Mouse (Mus musculus): ENCODE measurements at regions not wholly inside any gene's neighbourhood (a gene's known extent, or its start where the extent isn't known, plus 50 kb on each side); places are given as distances from the start of the nearest gene placed in this dataset.

DNA sequence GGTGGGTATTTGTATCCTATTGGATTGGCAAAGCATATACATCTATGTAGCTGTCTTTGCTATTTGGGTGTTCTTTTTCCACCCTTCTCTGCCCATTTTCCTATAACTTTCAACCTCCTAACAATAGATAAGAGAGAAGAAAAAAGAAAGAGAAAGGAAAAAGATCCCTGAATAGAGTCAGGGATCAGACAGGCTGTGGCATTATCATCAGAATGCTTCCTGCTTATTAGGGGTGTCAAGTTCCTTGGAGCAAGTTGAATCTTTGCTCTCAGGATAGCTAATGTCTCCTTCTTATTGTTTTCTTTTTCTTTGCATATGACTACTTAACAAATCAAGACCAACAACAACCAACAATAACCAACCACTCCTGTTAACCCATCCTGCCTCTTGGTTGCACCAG, 539.1 kb upstream of the Sall1 start:
- no peak for DNase-seq (ENCODE audit: low spot score)
- intact Hi-C loops (cut with DNase I), result no loop called here

DNA sequence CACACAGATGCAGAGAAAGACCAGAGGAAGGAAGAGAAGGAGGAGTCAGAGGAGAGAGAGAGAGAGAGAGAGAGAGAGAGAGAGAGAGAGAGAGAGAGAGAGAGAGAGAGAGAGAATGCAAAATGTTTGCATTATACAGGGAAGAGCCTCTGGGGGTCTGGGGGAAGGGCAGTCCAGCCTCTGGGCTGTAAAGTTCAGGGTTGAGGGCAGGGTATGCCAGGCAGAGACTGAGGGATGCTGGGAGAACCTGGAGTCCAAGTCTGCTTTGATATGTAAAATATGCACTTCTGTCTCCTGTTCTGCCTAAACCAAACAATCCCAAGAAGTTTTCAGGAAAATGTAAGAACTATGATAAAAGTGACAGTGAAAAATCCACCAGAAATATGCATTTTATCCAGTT, 538.6 kb upstream of the Sall1 start:
- DNase-seq (ENCODE audit: low spot score), result no peak
- intact Hi-C loops (cut with DNase I), result no loop called here

DNA sequence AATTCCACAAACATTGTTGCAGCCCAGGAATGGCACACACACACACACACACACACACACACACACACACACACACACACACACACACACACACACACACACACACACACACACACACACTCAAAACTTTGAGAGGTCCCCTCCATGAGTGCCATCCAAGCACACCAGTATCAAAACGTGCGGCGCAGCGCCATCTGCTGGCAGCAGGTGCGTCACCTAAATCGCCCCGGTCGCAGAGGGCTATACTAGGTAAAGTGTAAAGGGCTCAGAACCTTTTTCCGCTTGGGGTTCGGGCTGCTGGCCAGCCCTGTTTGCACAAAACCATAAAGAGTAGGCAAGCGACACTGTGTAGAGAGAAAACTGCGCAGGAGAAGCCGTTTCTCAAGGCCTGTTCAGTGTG, 527.9 kb upstream of the Sall1 start:
- DNase-seq (ENCODE audit: low spot score), result no peak
- intact Hi-C loops (cut with DNase I), result loop anchor here (5.0 kb wide), 1 partner anchor 620 kb away; no protein-coding TSS in a partner anchor

DNA sequence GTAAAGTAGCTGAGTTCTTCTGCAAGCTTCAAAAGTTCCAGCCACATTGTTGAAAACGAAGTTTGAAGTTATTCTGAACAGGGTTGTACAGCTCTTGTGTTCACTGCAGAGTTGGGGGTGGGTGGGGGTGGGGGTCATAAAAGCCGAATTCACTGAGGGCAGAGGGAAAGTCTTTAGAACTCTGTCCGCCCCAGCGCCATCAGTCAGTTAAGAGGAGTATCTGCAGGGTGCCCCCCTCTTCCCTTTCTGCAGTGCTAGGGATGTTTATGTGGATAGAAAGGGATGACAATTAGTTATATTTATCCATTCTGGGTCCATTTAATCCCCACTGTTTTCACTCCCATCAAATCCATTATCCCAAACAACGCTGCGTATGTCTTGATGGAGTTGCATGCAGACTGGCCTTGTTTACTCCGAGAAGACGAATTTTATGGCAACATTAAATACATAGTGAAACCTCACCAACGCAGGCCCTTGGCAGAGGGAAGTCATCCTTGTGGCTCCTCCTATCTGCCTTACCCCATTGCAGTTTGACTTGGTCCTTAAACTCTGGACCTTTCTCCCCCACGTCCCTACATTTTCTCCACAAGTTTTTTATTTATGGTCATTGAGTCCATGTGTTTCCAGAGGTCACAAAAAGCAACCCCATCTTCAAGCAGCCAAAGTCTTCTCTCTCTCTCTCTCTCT, 526.8 kb upstream of the Sall1 start:
- no peak for DNase-seq (ENCODE audit: low spot score)
- intact Hi-C loops (cut with DNase I), result loop anchor here (5.0 kb wide), 1 partner anchor 618 kb away; no protein-coding TSS in a partner anchor

DNA sequence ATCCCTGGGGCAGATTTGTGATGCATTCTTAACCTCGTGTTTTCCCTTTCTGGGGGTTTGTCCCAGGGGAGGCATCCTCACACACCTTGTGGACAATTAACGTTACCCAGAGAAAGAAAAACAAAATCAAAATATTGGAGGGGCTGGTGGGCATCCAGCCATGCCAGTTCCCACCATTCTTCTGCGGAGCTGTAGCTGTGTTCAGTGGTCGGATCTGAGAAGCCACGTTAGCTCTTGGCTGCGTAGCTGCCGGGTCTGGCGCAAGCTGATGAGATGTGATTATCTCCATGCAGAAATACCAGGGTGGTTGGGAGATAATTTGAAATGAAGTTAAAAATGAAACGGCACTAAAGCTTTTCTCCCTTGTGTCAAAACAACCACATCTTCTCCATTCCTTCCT, 525.4 kb upstream of the Sall1 start:
- intact Hi-C loops (cut with DNase I), result no loop called here

DNA sequence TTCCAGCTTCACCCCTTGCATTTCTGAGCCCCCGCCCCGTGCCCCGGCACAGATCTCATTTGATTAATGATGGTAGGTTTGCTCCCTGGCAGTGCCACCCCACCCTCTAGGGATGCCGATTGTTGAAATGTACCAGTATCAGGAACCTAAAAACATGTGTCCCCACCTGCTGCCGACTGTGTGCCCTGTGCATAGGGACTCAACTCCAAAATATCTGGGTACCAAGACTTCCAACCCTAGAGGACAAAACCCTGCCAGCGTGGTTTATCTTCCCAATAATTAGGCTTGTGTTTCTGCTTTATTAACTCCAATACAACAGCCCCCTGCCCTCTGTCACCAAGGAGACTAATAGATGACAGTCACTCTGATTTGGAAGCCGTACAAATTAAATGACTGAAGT, 524.7 kb upstream of the Sall1 start:
- DNase-seq (ENCODE audit: low spot score), result no peak
- intact Hi-C loops (cut with DNase I), result no loop called here

More for the DNA sequence above, 525.4 kb upstream of the Sall1 start:
- DNase-seq (ENCODE audit: low spot score), result no peak

DNA sequence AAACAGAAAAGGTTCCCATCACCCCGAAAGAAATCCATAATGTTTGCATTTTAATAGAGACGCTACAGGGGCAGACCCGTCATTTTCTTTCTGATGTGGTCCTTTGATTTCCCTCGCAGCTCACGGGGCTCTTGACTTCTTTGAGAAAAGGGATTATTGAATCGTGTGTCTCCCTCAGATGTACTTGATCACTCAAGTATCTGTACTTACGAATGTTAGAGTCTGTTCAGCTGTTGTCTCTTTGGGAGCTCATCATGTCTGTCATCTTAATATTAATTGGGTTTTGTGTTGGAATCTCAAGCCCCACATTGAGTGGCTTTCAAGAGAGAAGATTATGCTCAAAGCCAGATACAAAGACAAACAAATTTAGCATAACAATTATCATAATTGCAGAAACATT, 523.0 kb upstream of the Sall1 start:
- DNase-seq (ENCODE audit: low spot score), result no peak
- intact Hi-C loops (cut with DNase I), result no loop called here

DNA sequence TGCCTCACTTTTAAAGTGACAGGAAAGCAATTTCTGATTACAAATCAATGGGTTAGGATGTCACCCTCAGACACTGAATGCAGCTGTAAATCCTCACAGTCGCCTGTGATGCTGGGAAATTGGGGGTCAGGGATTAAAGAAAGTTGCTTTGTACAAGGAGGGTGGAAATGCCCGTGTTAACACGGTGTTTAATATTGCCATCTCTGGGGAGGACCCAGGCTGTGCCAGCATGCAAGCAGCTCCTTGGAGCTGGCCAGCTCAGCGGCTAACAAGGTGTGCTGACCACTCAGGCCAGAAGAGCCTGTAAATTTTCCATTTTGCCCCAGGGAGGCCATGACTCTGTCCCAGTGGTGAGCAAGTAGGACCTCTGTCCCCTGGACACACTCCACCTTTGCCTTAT, 522.5 kb upstream of the Sall1 start:
- intact Hi-C loops (cut with DNase I), result no loop called here
- no peak for DNase-seq (ENCODE audit: low spot score)

DNA sequence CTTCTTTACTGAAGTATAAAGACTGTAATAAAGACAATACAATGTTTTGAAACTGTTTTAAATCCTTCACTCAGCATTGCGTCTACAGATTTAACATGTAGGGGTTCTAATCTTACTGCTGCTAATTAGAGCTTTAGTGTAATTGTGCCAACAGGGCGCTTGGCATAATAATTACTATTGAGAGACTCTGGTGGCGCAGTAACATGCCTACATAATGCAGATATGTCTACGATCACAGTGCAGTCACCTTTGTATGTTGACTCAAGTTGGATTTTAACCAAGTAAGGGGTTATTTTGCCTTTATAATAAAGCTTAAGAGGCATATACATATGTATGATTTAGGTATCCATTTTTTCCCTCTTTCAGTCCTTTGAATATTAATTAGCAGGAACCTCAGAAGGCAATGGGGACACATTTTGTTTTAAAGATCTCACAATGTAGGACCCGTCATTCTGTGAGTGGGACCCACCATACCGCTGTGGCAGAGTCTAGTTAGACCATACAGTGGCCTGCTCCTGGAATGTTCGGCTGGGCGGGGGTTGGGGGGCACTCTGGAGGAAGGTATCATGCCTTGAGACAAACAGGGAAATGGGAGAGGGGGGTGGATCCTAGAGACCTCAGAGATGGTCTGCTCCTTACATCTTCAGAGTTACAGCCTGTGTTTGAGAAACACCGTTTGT, 521.3 kb upstream of the Sall1 start:
- intact Hi-C loops (cut with DNase I), result no loop called here
- DNase-seq (ENCODE audit: low spot score), result no peak

DNA sequence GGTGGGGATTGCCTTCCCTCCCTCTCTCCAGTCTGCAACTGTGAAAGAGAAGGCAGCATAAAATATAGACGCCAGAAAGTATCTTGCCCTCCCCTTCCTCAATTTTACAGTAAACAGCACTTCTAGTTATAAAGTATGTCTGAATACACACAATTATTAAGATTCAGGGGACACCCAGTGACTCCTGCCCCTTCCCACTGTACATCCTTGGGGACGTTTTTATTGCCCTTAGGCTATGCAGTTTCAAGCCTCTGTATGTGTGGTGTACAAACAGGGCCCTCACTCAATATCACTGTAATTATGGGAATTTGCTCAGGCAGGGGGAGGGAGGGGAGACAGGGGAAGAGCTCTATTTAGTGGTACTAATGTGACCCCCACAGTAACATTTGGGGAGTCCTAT, 519.6 kb upstream of the Sall1 start:
- DNase-seq (ENCODE audit: low spot score), result no peak
- intact Hi-C loops (cut with DNase I), result no loop called here

DNA sequence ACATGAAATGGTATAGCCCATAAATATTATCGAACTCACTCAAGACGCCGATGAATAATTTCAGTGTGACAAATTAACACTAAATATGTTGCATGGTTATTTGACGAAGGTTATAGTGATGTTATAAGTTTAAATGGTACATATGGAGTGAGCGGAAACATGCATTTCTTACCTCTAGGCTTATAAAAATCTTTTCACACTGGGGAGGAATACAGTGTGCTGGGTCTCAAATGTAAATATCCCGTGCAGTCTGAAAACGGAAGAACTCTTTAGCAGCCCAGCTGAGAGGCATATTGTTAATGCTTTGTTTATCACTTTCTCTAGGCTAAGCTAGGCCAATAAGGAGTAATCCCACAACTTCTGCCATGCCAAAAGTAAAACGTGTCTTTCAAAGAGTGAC, 518.6 kb upstream of the Sall1 start:
- intact Hi-C loops (cut with DNase I), result no loop called here

DNA sequence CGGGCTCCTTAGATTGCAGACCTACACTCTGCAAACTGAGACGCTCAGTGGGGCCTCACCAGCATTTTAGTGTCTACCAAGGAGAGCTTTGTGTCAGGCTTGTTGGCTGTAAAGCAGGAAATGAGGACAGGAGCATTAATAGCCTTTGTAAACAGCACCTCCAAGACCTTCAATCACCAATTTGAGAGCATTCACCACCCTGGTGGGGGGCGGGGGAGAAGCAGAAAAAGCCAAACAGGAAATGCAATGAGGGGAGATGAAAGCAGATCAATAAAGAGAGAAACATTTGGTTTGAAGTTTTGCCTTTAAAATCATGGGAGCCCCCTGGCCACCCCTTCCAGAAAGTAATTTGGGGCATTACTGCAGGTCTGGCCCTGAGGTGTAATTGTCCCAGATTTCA, 497.3 kb upstream of the Sall1 start:
- no peak for DNase-seq (ENCODE audit: low spot score)
- intact Hi-C loops (cut with DNase I), result no loop called here

More for the DNA sequence above, 518.6 kb upstream of the Sall1 start:
- DNase-seq (ENCODE audit: low spot score), result no peak

DNA sequence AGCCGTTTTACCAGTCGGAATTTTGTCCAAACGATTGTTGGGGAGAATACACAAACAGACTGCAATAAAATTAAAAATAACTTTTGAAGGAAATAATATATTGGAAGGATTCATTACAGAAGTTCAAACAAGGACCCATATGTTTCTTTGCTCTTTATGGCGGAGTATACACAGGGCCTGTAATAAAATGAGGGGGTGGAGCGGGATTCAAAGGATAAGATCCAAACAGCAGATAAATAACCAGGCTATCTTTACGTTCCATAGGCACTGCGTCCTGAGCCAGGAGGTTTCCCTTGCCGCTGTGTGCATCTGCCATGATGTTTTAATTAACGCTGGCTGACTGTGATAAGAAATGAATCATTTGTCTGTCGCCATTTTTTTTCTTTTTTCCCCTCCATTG, 490.6 kb upstream of the Sall1 start:
- intact Hi-C loops (cut with DNase I), result no loop called here

DNA sequence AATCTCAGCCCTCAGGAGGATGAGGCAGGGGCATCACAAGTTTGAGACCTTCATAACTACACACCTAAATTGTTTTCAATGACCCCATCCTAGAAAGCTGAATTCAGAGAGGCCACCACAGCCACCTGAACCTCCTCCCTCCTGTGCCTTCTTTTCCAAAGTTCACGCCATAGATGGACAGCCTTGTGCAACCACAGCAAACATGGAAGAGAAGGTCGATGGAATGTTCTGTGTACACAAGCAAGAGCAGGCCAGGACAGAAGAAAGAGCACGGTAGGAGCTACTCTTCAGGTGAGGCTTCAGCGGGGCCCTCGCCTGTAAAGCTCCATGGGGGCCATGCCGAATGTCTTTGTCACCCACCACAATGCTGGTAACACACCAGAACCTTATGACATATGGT, 481.1 kb upstream of the Sall1 start:
- intact Hi-C loops (cut with DNase I), result no loop called here
- DNase-seq (ENCODE audit: low spot score), result no peak

More for the DNA sequence above, 490.6 kb upstream of the Sall1 start:
- no peak for DNase-seq (ENCODE audit: low spot score)

DNA sequence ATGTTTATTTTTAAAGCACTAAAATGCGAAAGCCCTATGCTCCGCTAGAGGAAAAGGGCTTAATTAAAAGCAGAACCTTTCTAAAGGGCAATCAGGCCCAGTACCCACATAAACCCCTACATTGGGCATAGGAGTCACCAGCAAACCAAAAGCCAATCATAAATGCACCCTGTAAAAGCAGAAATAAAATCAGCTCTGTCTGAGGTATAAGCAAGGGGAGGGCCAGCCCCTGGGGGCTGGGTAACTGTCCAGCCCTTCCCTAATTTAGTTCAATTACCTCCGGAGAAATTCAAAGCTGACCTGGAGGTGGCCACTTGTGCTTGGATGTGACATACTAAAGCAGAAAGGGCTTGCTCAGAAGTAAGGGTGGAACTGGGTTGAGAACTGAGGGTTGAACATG, 479.4 kb upstream of the Sall1 start:
- intact Hi-C loops (cut with DNase I), result no loop called here
- no peak for DNase-seq (ENCODE audit: low spot score)

DNA sequence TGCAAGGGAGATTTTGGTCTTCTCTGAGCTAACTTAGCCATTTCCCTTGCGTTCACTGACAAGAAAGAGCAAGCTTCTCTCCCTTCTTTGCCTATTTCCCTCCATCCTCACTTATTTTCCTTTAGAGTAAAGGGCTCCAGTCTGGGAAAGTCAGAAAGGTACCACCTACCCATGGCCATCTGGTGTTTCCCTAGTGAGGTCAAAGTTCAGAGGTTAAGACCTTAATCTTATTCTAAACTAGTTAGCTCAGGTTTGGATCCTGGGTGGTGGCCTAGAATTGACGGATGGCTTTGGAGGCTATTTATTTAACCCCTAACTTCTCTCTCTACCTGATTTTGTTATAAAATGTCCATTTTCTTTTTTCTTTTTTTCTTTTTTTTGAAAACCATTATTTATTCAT, 472.6 kb upstream of the Sall1 start:
- DNase-seq (ENCODE audit: low spot score), result no peak
- intact Hi-C loops (cut with DNase I), result no loop called here

DNA sequence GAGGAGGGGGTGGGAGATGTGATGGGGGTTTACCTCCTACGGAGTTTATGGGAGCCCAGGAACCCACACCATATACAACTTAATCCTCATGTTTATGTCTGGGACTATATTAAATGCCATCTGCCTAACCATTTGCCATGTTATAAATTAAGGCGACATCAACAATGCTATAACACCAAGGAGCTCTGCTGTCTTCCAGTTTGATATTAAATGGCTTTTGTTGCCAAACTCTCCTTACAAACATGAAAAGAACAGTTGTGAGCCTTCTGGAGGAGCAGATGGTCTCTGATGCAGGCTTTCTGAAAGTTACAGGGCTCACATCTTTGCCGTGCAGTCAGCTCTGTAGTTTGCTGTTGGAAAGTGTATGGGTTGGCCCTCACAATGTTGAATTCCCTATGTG, 470.3 kb upstream of the Sall1 start:
- intact Hi-C loops (cut with DNase I), result no loop called here
- no peak for DNase-seq (ENCODE audit: low spot score)

DNA sequence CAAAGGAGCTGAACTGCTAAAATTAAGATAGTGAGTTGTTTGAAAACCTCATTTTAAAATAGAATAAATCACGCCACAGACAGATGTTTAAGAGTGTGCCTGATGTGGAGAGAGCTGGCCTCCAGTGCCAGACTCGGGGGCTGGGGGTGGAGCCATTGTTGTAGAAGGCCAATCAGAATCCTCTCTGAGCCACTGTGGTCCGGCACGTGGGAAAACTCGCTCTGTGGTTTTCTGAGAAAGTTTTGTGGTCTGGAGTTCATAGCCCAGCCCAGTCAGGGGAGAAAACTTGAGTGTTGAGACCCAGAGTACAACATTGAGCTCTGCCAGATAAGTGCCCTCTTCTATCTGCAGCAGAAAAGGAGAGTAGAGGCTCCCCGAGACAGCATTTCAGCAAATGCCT, 463.7 kb upstream of the Sall1 start:
- no peak for DNase-seq (ENCODE audit: low spot score)
- intact Hi-C loops (cut with DNase I), result no loop called here

DNA sequence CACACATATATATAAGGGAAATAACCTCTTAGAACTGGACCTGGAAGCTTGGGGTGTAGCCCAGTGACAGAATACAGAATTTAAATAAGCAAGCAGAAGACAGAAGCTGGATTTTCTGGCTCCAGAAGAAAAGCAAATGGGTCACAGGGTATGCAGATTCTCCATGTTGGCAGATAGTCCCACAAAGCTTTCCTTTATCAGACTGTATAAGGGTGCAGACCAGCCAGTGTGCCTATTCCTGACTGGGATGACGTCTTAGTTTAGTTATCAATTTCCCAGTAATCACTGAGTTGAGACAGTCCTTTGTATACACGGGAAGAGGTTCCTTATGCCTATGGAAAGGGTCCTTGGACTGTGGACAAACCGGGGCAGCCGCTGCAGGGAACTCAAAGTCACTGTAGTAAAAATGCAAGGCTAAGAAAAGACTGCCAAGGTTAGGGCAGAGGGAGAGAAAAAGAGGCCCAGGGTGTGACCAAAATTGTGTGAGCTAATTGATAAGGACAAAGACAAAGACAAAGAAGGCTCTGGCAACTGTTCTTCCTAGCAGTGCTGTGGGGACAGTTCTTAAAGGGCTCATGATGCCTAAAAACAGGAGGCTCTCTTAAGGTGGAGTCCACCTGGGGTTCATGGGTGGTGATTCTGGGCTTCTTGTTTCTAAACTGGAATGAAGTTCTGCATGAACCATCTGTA, 459.7 kb upstream of the Sall1 start:
- no peak for DNase-seq (ENCODE audit: low spot score)
- intact Hi-C loops (cut with DNase I), result no loop called here

DNA sequence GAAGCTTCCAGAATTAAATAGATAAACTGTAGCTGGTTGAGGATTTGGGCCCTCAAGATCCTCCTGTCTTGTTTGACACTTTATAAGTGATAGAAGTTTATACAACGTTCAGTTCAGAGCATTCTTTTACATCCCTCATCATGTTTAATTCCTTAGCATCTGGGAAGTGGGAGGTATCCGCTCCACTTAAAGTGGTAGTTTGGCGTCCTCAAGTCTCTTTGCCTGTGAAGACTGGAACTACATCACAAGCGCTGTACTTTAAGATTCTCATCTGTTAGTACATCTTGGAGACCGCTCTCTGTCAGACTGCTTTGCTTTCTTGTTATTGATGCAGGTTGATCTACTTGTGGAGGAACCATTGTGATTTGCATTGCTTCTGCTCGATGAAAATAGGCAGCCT, 459.1 kb upstream of the Sall1 start:
- DNase-seq (ENCODE audit: low spot score), result no peak
- intact Hi-C loops (cut with DNase I), result no loop called here

DNA sequence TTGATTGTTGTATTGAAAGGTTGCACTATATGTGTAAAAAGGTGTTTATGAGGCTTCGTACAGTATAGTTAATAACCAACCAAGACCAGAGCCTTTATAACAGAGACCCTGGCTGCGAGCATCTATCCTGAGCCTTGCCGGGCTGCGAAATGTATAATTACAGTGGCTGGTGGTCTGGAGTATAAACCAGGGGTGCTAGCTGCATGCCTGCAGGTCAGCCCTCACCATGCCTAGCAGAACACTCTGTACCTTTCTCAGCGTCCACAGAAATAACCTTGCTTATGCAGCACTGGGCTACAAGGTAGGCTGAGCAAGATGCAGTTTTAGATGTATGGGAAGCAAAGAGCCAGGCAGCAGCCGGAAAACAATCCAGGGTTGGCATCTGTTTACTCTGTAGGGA, 457.8 kb upstream of the Sall1 start:
- intact Hi-C loops (cut with DNase I), result no loop called here
- no peak for DNase-seq (ENCODE audit: low spot score)
